Mouse (Mus musculus) liver, embryonic 14.5 days (tissue): ENCODE data around the gene Fryl. TPM values are rescaled to one million over a fixed set of nuclear protein-coding genes. Genes with fewer than 3 reads are reported as not detected.

ENCODE experiments used
- ATAC-seq: fragments of 200-750 bp; cut with Nextera tagmentation; 2 replicates; pipeline ENCODE4 v1.8.0; 2017; ENCODE audit warnings: moderate number of reproducible peaks, mild to moderate bottlenecking, moderate library complexity; ENCODE audit not compliant: insufficient read depth
- DNase-seq, 3 experiments: peaks; one replicate each; pipeline ENCODE4 v3.0.0-alpha.2; 2012 to 2013; ENCODE audit warnings: low read depth in 3 of 3, low spot score in 3 of 3
- H3K27ac ChIP-seq: fragments of 300-500 bp; sonication (generic); 2 replicates; pipeline ENCODE4 v1.5.1; 2014; ENCODE audit warnings: moderate library complexity, mild to moderate bottlenecking, control low read depth, inconsistent platforms
- H3K27me3 ChIP-seq: fragments of 300-500 bp; sonication (generic); 2 replicates; pipeline ENCODE4 v1.6.1; 2014; ENCODE audit warnings: mild to moderate bottlenecking, low read length, moderate library complexity; ENCODE audit not compliant: control insufficient read depth, insufficient read depth
- H3K36me3 ChIP-seq: fragments of 300-500 bp; sonication (generic); replicated peaks from 2 replicates; pipeline ENCODE4 v1.6.1; 2014; ENCODE audit warnings: low read depth; ENCODE audit not compliant: control insufficient read depth, insufficient read depth
- H3K4me1 ChIP-seq, 2 experiments: fragments of 200-500 bp in 1 of 2; fragments of 300-500 bp in 1 of 2; sonication (generic) in 1 of 2; replicated peaks; 2 replicates each; pipeline ENCODE4 v1.6.1; 2012 to 2014; ENCODE audit warnings: antibody characterized with exemption in 1 of 2, inconsistent platforms in 1 of 2, low read length in 1 of 2; ENCODE audit not compliant: control insufficient read depth in 2 of 2, insufficient read depth in 2 of 2
- H3K4me2 ChIP-seq: fragments of 300-500 bp; sonication (generic); 2 replicates; pipeline ENCODE4 v1.6.1; 2014; ENCODE audit warnings: low read depth, mild to moderate bottlenecking, control low read depth, moderate library complexity
- H3K4me3 ChIP-seq, 2 experiments: fragments of 200-500 bp in 1 of 2; fragments of 300-500 bp in 1 of 2; sonication (generic) in 1 of 2; 2 replicates each; pipeline ENCODE4 v1.5.1; 2012 to 2014; ENCODE audit warnings: low read depth in 2 of 2, low read length in 2 of 2, mild to moderate bottlenecking in 2 of 2, control low read depth in 1 of 2, inconsistent platforms in 1 of 2, moderate library complexity in 1 of 2; ENCODE audit not compliant: insufficient read depth in 1 of 2
- H3K9ac ChIP-seq: fragments of 300-500 bp; sonication (generic); replicated peaks from 2 replicates; pipeline ENCODE4 v1.6.1; 2014; ENCODE audit warnings: mild to moderate bottlenecking, control low read depth, moderate library complexity
- H3K9me3 ChIP-seq: fragments of 300-500 bp; sonication (generic); 2 replicates; pipeline ENCODE4 v1.6.1; 2016; ENCODE audit warnings: low read length, mixed read lengths; ENCODE audit not compliant: control insufficient read depth
- CTCF ChIP-seq: IDR thresholded peaks from 2 replicates; pipeline ENCODE4 v1.5.1; 2016; ENCODE audit warnings: antibody characterized with exemption, low read depth, control low read depth
- EP300 ChIP-seq: IDR thresholded peaks from 2 replicates; pipeline ENCODE4 v1.6.1; 2016; ENCODE audit warnings: antibody characterized with exemption, low read depth
- WGBS: fragments of 180-500 bp; shearing (Covaris S2); extraction: QIAGEN DNeasy Blood & Tissue Kit; methylation state at CpG from one replicate; pipeline ENCODE4 v1.1.7; 2014; ENCODE audit not compliant: insufficient replicate concordance; 5-methylcytosine and 5-hydroxymethylcytosine counted together
- polyA plus RNA-seq, 2 experiments: library from polyadenylated mRNA; depleted of rRNA in 1 of 2; stranded (reverse) in 1 of 2; unstranded in 1 of 2; fragments of >200 nt; fragmentation: Nextera tagmentation in 1 of 2; extraction: Ambion mirVana in 1 of 2; gene quantifications; 2 replicates each; pipeline versions ENCODE4 v1.2.1 to v1.2.3; 2012 to 2014

The Fryl gene
- polyA plus RNA-seq, 2 experiments: 22.1 to 41.8 TPM

GRCm38 (mm10) chr5:73227518-73228101, 28.8 kb downstream of the Fryl start:
- Histone ChIP-seq H3K4me3 (no peak overlapping the region), H3K9ac (no peak overlapping the region), H3K9me3 (no peaks in the 10 kb centered on the region), H3K4me1 (peaks cover 12 to 14% of the 10 kb centered on the region in 2 experiments), H3K27me3 (no peaks in the 10 kb centered on the region), H3K4me2 (no peak overlapping the region), H3K27ac (no peak overlapping the region), H3K36me3 (no peaks in the 10 kb centered on the region)
- DNase-seq (no peak), ATAC-seq (no peak)
- 65% methylated on average over 11 of the region's 11 CpGs for WGBS
- TF ChIP-seq EP300 (no peak), CTCF (no peak)

- no peak for TF ChIP-seq CTCF
- no peak for TF ChIP-seq EP300
- H3K27ac ChIP-seq: no peak overlapping the region
- no peaks in the 10 kb centered on the region for H3K9me3 ChIP-seq
- no peaks in the 10 kb centered on the region for H3K36me3 ChIP-seq
- DNase-seq (no peak), ATAC-seq (no peak)
- H3K4me1 ChIP-seq: no peaks in the 10 kb centered on the region
- no peaks in the 10 kb centered on the region for H3K27me3 ChIP-seq
- WGBS: 69% methylated on average over 6 of the region's 6 CpGs
- no peak overlapping the region for H3K4me2 ChIP-seq
- H3K9ac ChIP-seq: no peak overlapping the region
- H3K4me3 ChIP-seq: no peak overlapping the region
Observed at GRCm38 (mm10) chr5:73223065-73223464, 33.4 kb downstream of the Fryl start.

GRCm38 (mm10) chr5:73222397-73222796, 34.0 kb downstream of the Fryl start:
- Histone ChIP-seq H3K27ac (no peak overlapping the region), H3K4me1 (no peaks in the 10 kb centered on the region), H3K4me2 (no peak overlapping the region), H3K27me3 (no peaks in the 10 kb centered on the region), H3K9ac (no peak overlapping the region), H3K36me3 (no peaks in the 10 kb centered on the region), H3K9me3 (no peaks in the 10 kb centered on the region), H3K4me3 (no peak overlapping the region)
- WGBS: 52% methylated on average over 6 of the region's 6 CpGs
- ATAC-seq: no peak
- DNase-seq: no peak
- TF ChIP-seq CTCF: peak; percentile 42
- TF ChIP-seq EP300: no peak

- no peak for TF ChIP-seq CTCF
- no peak for TF ChIP-seq EP300
- 79% methylated on average over 7 of the region's 7 CpGs for WGBS
Observed at GRCm38 (mm10) chr5:73221826-73222225, 34.6 kb downstream of the Fryl start.

GRCm38 (mm10) chr5:73219716-73220115, 36.7 kb downstream of the Fryl start:
- H3K4me3 ChIP-seq: no peak overlapping the region
- no peak overlapping the region for H3K9ac ChIP-seq
- H3K27ac ChIP-seq: no peak overlapping the region
- no peaks in the 10 kb centered on the region for H3K36me3 ChIP-seq
- H3K4me1 ChIP-seq: no peaks in the 10 kb centered on the region
- 77% methylated on average over 3 of the region's 3 CpGs for WGBS
- no peaks in the 10 kb centered on the region for H3K27me3 ChIP-seq
- H3K4me2 ChIP-seq: no peak overlapping the region
- no peak for ATAC-seq
- TF ChIP-seq CTCF: no peak
- TF ChIP-seq EP300: no peak
- DNase-seq: no peak
- H3K9me3 ChIP-seq: no peaks in the 10 kb centered on the region

More at GRCm38 (mm10) chr5:73221826-73222225, 34.6 kb downstream of the Fryl start:
- Histone ChIP-seq H3K4me1 (no peaks in the 10 kb centered on the region), H3K4me3 (no peak overlapping the region), H3K27ac (no peak overlapping the region), H3K9me3 (no peaks in the 10 kb centered on the region), H3K27me3 (no peaks in the 10 kb centered on the region), H3K36me3 (no peaks in the 10 kb centered on the region), H3K9ac (no peak overlapping the region), H3K4me2 (no peak overlapping the region)
- no peak for DNase-seq
- ATAC-seq: no peak
